Mouse (Mus musculus): ENCODE results near the gene Hoxa5. TPM values are rescaled to one million over a fixed set of nuclear protein-coding genes. Genes with fewer than 3 reads are reported as not detected.

The Hoxa5 gene
- polyA plus RNA-seq, 1 experiment from 2014 or later = 0.41 TPM

DNA sequence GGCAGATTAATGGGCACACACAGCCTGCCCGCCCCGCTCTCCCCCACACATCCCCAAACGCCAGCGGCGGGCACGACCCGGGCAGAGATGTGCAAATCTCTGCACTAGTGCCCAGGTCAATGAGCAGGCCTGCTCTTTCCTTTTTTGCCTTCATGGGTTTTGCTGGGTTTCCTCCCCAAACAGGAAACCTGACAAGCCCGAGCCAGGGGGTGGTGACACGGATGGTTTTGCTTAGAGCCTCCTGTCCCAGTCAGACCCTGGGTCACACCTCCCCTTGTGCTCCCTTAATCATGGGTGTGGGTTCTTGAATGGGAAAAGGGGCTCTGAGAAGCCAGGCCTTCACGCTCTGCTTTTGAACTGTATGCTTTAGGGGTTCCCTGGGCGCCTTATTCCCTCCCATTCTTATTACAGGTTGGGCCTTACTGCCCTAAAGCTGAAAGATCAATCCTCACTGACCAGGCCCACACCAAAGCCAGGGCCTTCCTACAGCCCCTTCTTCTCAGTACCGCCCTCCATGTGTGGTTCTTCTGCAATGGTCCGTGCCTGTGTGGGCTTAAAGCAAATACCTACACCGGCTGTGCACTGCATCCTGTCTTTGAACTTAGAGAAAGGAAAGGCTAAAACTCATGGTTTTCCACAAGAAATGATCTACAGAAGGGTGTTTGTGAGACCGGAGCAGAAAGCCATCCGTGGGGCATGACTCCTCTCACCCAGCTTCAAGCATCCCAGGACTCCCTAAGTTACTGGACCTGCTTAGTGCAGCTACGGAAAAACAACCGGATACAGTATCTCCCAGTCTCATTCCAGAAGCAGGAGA, 4.7 kb upstream of the Hoxa5 start:
- H3K27me3 ChIP-seq = peaks cover 100% of the 10 kb centered on the region
- H3K4me1 ChIP-seq (replicated peaks) = peaks cover 12% of the 10 kb centered on the region
- 12% methylated on average over 18 of the region's 18 CpGs for WGBS (ENCODE audit: insufficient replicate concordance)
- H3K9me3 ChIP-seq (replicated peaks) = no peaks in the 10 kb centered on the region
- no peak overlapping the region for H3K27ac ChIP-seq (replicated peaks)
- H3K9ac ChIP-seq = no peak overlapping the region
- ATAC-seq (ENCODE audit: insufficient read depth) = no peak
- no peaks in the 10 kb centered on the region for H3K36me3 ChIP-seq (replicated peaks)
- H3K4me3 ChIP-seq (replicated peaks) = peak overlapping the region; percentile 8; the same call in 1 of the 2 replicates
- H3K4me2 ChIP-seq = peak overlapping the region; percentile 29

DNA sequence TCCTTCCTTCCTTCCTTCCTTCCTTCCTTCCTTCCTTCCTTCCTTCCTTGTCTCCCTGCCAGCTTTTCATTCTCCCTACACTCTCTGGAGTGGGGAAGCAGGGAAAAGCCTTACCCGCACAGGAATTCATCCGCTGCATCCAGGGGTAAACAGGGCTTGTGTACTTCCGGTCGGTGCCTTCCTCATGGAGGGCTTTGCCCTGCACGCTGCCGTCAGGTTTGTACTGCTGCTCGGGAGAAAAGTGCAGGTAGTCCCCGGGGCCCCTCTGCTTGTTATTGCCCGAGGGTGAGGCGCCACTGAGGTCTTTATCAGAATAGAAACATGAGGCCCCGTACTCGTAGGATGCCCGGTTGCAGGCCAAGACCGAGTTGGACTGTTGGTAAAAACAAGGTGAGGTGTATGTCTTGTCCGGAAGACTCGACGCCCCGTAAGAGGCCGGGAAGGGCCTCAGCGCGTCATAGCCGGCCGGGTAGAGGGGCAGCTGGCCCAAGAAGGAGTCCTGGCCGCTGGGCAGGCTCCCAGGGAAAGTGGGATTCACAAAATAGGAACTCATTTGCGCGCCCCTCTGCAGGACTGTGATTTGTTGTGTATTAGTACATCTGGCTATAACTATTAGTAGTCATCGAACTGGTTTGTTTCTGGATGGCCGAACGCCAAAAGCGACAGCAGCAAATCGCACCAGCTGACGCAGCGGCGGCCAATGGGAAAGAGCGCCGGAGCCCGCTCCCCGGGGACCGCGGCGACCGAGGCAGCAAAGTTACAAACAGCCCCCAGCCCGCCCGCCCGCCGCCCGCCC, 3.9 kb upstream of the Hoxa5 start, which contains the start of gene Hoxa6:
Gene Hoxa6, minus strand, starts transcription at position 651 of the 796 bp plus-strand sequence.
- Histone ChIP-seq H3K9me3 (replicated peaks) (no peaks in the 10 kb centered on the region), H3K27ac (replicated peaks) (no peak within 1 kb of the TSS), H3K4me2 (peak within 1 kb of the TSS; percentile 29), H3K36me3 (replicated peaks) (no peaks in the 10 kb centered on the region), H3K4me1 (replicated peaks) (peaks cover 12% of the 10 kb centered on the region), H3K4me3 (replicated peaks) (peak within 1 kb of the TSS; percentile 8; the same call in 1 of the 2 replicates), H3K27me3 (peaks cover 100% of the 10 kb centered on the region), H3K9ac (no peak within 1 kb of the TSS)
- WGBS (ENCODE audit: insufficient replicate concordance) = 6% methylated on average over 47 of the region's 47 CpGs
- ATAC-seq (ENCODE audit: insufficient read depth) = no peak

- ATAC-seq (ENCODE audit: insufficient read depth) = no peak
- H3K27ac ChIP-seq (replicated peaks) = no peak overlapping the region
- peaks cover 9% of the 10 kb centered on the region for H3K4me1 ChIP-seq (replicated peaks)
- H3K9me3 ChIP-seq (replicated peaks) = no peaks in the 10 kb centered on the region
- H3K36me3 ChIP-seq (replicated peaks) = no peaks in the 10 kb centered on the region
- H3K4me2 ChIP-seq = no peak overlapping the region
- no peak overlapping the region for H3K9ac ChIP-seq
- peaks cover 100% of the 10 kb centered on the region for H3K27me3 ChIP-seq
- H3K4me3 ChIP-seq (replicated peaks) = no peak overlapping the region
Measured at GRCm38 (mm10) chr6:52207684-52207976, 3.2 kb upstream of the Hoxa5 start.

GRCm38 (mm10) chr6:52206882-52207683, 2.7 kb upstream of the Hoxa5 start:
- Histone ChIP-seq H3K9me3 (replicated peaks) (no peaks in the 10 kb centered on the region), H3K27ac (replicated peaks) (no peak overlapping the region), H3K27me3 (peaks cover 100% of the 10 kb centered on the region), H3K4me3 (replicated peaks) (no peak overlapping the region), H3K36me3 (replicated peaks) (no peaks in the 10 kb centered on the region), H3K9ac (no peak overlapping the region), H3K4me1 (replicated peaks) (peaks cover 7% of the 10 kb centered on the region), H3K4me2 (no peak overlapping the region)
- no peak for ATAC-seq (ENCODE audit: insufficient read depth)
- 28% methylated on average over 4 of the region's 4 CpGs for WGBS (ENCODE audit: insufficient replicate concordance)

- 29% methylated on average over 55 of the region's 55 CpGs for WGBS (ENCODE audit: insufficient replicate concordance)
- Histone ChIP-seq H3K4me1 (replicated peaks) (peaks cover 4% of the 10 kb centered on the region), H3K9me3 (replicated peaks) (no peaks in the 10 kb centered on the region), H3K4me2 (no peak overlapping the region), H3K27ac (replicated peaks) (no peak overlapping the region), H3K9ac (no peak overlapping the region), H3K36me3 (replicated peaks) (no peaks in the 10 kb centered on the region), H3K4me3 (replicated peaks) (no peak overlapping the region), H3K27me3 (peaks cover 100% of the 10 kb centered on the region)
- no peak for ATAC-seq (ENCODE audit: insufficient read depth)
Measured at GRCm38 (mm10) chr6:52205638-52206621, 1.5 kb upstream of the Hoxa5 start.

DNA sequence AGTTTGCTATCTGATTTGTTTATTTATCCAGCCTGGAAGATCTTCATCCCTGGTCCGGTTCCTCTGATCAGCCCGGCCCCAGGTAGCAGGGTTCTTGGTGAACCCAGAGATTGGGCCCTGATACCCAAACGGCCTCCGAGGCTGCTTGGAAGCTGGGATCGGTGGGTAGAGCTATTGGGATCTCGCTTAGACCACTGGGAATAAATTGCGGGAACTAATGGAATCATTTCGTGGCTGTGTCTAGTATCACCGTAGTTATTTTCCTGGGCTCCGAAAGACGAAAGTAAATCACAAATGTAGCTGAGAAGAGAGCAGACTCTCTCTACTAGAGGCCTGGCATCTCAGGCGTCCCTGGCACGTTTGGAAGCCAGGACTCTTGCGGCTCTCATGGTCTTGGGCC, 834 bp upstream of the Hoxa5 start:
- peaks cover 4% of the 10 kb centered on the region for H3K4me1 ChIP-seq (replicated peaks)
- H3K4me3 ChIP-seq (replicated peaks) = no peak overlapping the region
- H3K27me3 ChIP-seq = peaks cover 100% of the 10 kb centered on the region
- no peaks in the 10 kb centered on the region for H3K9me3 ChIP-seq (replicated peaks)
- WGBS (ENCODE audit: insufficient replicate concordance) = 30% methylated on average over 14 of the region's 14 CpGs
- H3K4me2 ChIP-seq = no peak overlapping the region
- ATAC-seq (ENCODE audit: insufficient read depth) = no peak
- H3K36me3 ChIP-seq (replicated peaks) = no peaks in the 10 kb centered on the region
- no peak overlapping the region for H3K9ac ChIP-seq
- H3K27ac ChIP-seq (replicated peaks) = no peak overlapping the region

DNA sequence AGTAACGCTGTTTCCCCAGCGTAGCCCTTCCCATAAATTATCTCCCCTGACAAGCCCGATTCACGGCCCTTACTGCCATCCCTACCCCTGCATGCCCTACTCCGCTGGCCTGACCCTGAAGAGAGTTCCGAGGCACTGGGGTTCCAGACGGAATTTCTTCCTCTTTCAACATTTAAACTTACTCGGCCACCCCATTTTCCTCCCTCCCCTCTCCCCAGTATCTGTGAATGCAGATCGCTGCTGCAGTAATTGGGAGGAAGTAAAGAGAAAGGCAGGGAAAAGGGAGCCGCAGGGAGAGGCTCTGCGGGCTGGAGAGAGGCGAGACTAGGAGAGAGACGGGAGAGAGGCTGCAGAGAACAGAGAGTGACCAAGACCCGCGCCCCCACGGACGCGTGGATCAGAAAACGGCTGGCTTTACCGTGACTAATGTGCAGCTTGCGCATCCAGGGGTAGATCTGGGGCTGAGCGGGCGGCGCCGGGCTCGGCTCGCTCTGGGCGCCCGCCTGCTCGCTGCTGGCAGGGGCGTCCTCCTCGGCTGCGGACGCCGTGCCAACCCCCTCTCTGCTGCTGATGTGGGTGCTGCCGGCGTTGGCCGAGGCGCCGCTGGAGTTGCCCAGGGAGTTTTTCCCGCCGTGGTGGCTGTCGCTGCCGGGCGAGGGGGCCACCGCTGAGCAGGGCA, 877 bp downstream of the Hoxa5 start:
- no peak overlapping the region for H3K27ac ChIP-seq (replicated peaks)
- 2% methylated on average over 45 of the region's 46 CpGs for WGBS (ENCODE audit: insufficient replicate concordance)
- peak overlapping the region; percentile 50 for H3K4me3 ChIP-seq (replicated peaks)
- H3K4me2 ChIP-seq = peak overlapping the region; percentile 61
- peaks cover 100% of the 10 kb centered on the region for H3K27me3 ChIP-seq
- ATAC-seq (ENCODE audit: insufficient read depth) = no peak
- no peaks in the 10 kb centered on the region for H3K36me3 ChIP-seq (replicated peaks)
- H3K4me1 ChIP-seq (replicated peaks) = peaks cover 4% of the 10 kb centered on the region
- H3K9me3 ChIP-seq (replicated peaks) = no peaks in the 10 kb centered on the region
- H3K9ac ChIP-seq = peak overlapping the region; percentile 21; the same call in 1 of the 2 replicates

DNA sequence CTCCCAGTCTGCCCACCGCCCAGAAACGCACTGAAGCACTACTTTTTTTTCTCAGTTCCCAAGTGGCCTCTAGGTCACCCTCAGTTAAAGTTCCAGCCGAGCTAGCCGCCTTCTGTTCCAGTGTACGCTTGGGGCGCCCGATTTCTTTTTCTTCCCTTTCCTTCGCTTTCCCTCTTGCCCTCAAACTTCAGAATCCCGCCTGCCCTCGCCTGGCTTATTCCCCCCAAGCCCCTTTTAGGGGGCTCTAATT, 1.3 kb downstream of the Hoxa5 start:
- Histone ChIP-seq H3K4me3 (replicated peaks) (peak overlapping the region; percentile 50), H3K9me3 (replicated peaks) (no peaks in the 10 kb centered on the region), H3K4me2 (peak overlapping the region; percentile 61), H3K9ac (no peak overlapping the region), H3K27me3 (peaks cover 100% of the 10 kb centered on the region), H3K27ac (replicated peaks) (no peak overlapping the region), H3K36me3 (replicated peaks) (no peaks in the 10 kb centered on the region), H3K4me1 (replicated peaks) (no peaks in the 10 kb centered on the region; the same call in none of the 2 replicates)
- ATAC-seq (ENCODE audit: insufficient read depth) = no peak
- 9% methylated on average over 10 of the region's 10 CpGs for WGBS (ENCODE audit: insufficient replicate concordance)

- H3K4me3 ChIP-seq (replicated peaks) = peak overlapping the region; percentile 50; the same call in 1 of the 2 replicates
- no peaks in the 10 kb centered on the region; the same call in none of the 2 replicates for H3K4me1 ChIP-seq (replicated peaks)
- WGBS (ENCODE audit: insufficient replicate concordance) = 35% methylated on average over 22 of the region's 22 CpGs
- no peak overlapping the region for H3K4me2 ChIP-seq
- no peak overlapping the region for H3K9ac ChIP-seq
- H3K36me3 ChIP-seq (replicated peaks) = no peaks in the 10 kb centered on the region
- H3K27ac ChIP-seq (replicated peaks) = no peak overlapping the region
- H3K27me3 ChIP-seq = peaks cover 100% of the 10 kb centered on the region
- ATAC-seq (ENCODE audit: insufficient read depth) = no peak
- H3K9me3 ChIP-seq (replicated peaks) = no peaks in the 10 kb centered on the region
Measured at GRCm38 (mm10) chr6:52202362-52203120, 1.8 kb downstream of the Hoxa5 start.
